8 mouse cellular contexts compared by ENCODE assay signal in genomic region chr14:22577411-22578037, GRCm38 (mm10).
DNase-seq lines count a peak whose midpoint lies in the region; ATAC-seq lines count a peak whose summit lies in the region.

No protein-coding gene starts in this region.

- ATAC-seq in forebrain, embryonic 13.5 days = no peak
- ATAC-seq in stomach, embryonic 16.5 days (ENCODE audit: insufficient read depth, low FRiP score) = no peak
- ATAC-seq in activated CD4-positive, CD25-positive, alpha-beta regulatory T cell, adult 4 months = no peak

- H3K4me1 ChIP-seq in forebrain, embryonic 13.5 days = peaks cover 38% of the 10 kb centered on the region
- H3K4me1 ChIP-seq in stomach, embryonic 16.5 days (ENCODE audit: control insufficient read depth, insufficient read depth, low read length) = peaks cover 17% of the 10 kb centered on the region; the same call in 1 of the 2 replicates

- no peaks in the 10 kb centered on the region for H3K9me3 ChIP-seq in forebrain, embryonic 13.5 days (replicated peaks)
- no peaks in the 10 kb centered on the region for H3K9me3 ChIP-seq in stomach, embryonic 16.5 days (replicated peaks; ENCODE audit: control insufficient read depth, low read length)

- H3K4me3 ChIP-seq in forebrain, embryonic 13.5 days = no peak overlapping the region
- H3K4me3 ChIP-seq in stomach, embryonic 16.5 days (replicated peaks; ENCODE audit: low read length) = no peak overlapping the region

- H3K9ac ChIP-seq in forebrain, embryonic 13.5 days = no peak overlapping the region
- no peak overlapping the region for H3K9ac ChIP-seq in stomach, embryonic 16.5 days (ENCODE audit: low read length)

- DNase-seq in layer of hippocampus, postnatal 10 days (ENCODE audit: low spot score in 2 of 2) = peak; percentile 15 to 33
- no peak for DNase-seq in layer of hippocampus, adult 9-10 months (ENCODE audit: low spot score)
- peak; percentile 38 for DNase-seq in kidney, postnatal 14 days
- no peak for DNase-seq in thymus, postnatal 10 days (ENCODE audit: low spot score in 2 of 2)
- no peak for DNase-seq in right cerebral cortex, adult 18-20 months

- WGBS in forebrain, embryonic 13.5 days = 21% methylated on average over 13 of the region's 13 CpGs
- 21% methylated on average over 13 of the region's 13 CpGs for WGBS in stomach, embryonic 16.5 days

- peak overlapping the region; percentile 18 for H3K4me2 ChIP-seq in forebrain, embryonic 13.5 days
- H3K4me2 ChIP-seq in stomach, embryonic 16.5 days (ENCODE audit: low read depth, low read length) = peak overlapping the region; percentile 28

- peaks cover 60% of the 10 kb centered on the region for H3K27me3 ChIP-seq in forebrain, embryonic 13.5 days
- H3K27me3 ChIP-seq in stomach, embryonic 16.5 days (ENCODE audit: control insufficient read depth, insufficient read depth, low read length) = no peaks in the 10 kb centered on the region; the same call in 1 of the 2 replicates

- no peak overlapping the region for H3K27ac ChIP-seq in forebrain, embryonic 13.5 days
- H3K27ac ChIP-seq in stomach, embryonic 16.5 days (ENCODE audit: low read length) = 0 out of 2 replicates have a peak overlapping the region, but pooled peaks have one; percentile 17

- H3K36me3 ChIP-seq in forebrain, embryonic 13.5 days (ENCODE audit: poor library complexity, severe bottlenecking) = no peaks in the 10 kb centered on the region
- no peaks in the 10 kb centered on the region for H3K36me3 ChIP-seq in stomach, embryonic 16.5 days (ENCODE audit: control insufficient read depth, insufficient read depth, low read length)

Comparison
In these comparisons a context has a peak if more than half of its experiments do, and no peak if none do; other contexts are left out.
1. DNase-seq: peak in layer of hippocampus, postnatal 10 days (2 of 2) and kidney, postnatal 14 days (single experiment); none in layer of hippocampus, adult 9-10 months (single experiment), thymus, postnatal 10 days (0 of 2) and right cerebral cortex, adult 18-20 months (single experiment).